Mouse (Mus musculus) left cerebral cortex, adult 2 months (tissue): Measurements from ENCODE around the gene Pdxp. TPM values are rescaled to one million over a fixed set of nuclear protein-coding genes. Genes with fewer than 3 reads are reported as not detected.

Experiments
- DNase-seq, 2 experiments: peaks; one replicate each; pipeline ENCODE4 v3.0.0; 2021 to 2022; ENCODE audit warnings: low spot score in 2 of 2, mixed read lengths in 1 of 2; ENCODE audit errors: extremely low spot score in 1 of 2
- H3K27ac ChIP-seq: fragments of 200-600 bp; 2 replicates; pipeline ENCODE4 v1.8.1; 2022
- H3K4me3 ChIP-seq: fragments of 200-600 bp; 2 replicates; pipeline ENCODE4 v1.8.1; 2022
- CTCF ChIP-seq: fragments of 200-600 bp; IDR thresholded peaks from 2 replicates; pipeline ENCODE4 v1.8.1; 2022; ENCODE audit warnings: antibody characterized with exemption, mild to moderate bottlenecking, moderate library complexity
- intact Hi-C: fragments of 180-260 bp; cut with DNase I; formaldehyde crosslinking; loops from one replicate; pipeline ENCODE4 v1.15.1; 2025
- total RNA-seq, 2 experiments: library from RNA; stranded (reverse); gene quantifications; 2 replicates each; pipeline ENCODE4 v1.2.3; 2021

Gene Pdxp
- total RNA-seq, 2 experiments from 2014 or later: 165 to 171 TPM

DNA sequence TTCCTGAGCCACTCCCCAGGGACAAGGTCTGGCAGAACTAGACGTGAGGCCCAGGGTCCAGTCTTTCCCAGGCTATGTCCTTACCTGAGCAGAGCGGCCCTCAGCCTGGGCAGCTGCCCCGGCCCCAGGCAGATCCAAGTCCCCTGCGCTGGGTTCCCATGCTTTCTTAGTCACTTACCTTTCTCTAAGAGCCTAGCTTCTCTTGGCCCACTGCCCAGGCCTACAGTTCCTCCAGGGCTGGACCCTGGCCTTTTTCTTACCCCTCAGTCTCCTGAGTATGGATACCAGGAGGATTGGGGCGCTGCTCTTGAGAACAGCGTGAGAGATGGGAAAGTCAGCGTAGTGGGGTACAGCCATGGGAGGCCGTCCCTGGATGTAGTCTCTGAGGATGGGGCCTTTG, 33.3 kb upstream of the Pdxp start:
- H3K27ac ChIP-seq: no peak overlapping the region
- TF ChIP-seq CTCF: no peak
- intact Hi-C loops: no loop called here
- H3K4me3 ChIP-seq: no peak overlapping the region
- DNase-seq: no peak

DNA sequence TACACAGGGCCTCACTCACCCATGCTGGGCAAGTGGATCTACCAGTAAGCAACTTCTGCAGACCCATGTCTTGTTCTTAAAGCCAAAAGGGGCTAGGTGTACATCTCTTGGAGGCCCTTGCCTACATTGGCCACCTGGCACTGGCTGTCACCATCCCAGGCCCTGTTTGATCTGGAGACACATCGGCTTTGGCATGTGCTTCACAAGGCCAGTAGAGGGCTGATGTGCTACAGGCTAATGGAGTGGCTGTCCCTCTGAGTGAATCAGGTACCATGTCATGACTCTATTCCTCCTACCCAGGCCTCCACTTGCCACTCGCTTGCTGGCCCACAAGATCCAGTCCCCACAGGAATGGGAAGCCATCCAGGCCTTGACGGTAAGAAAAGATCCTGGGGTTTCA, 31.9 kb upstream of the Pdxp start:
- H3K4me3 ChIP-seq: no peak overlapping the region
- intact Hi-C loops: no loop called here
- no peak overlapping the region for H3K27ac ChIP-seq
- no peak for DNase-seq
- no peak for TF ChIP-seq CTCF

DNA sequence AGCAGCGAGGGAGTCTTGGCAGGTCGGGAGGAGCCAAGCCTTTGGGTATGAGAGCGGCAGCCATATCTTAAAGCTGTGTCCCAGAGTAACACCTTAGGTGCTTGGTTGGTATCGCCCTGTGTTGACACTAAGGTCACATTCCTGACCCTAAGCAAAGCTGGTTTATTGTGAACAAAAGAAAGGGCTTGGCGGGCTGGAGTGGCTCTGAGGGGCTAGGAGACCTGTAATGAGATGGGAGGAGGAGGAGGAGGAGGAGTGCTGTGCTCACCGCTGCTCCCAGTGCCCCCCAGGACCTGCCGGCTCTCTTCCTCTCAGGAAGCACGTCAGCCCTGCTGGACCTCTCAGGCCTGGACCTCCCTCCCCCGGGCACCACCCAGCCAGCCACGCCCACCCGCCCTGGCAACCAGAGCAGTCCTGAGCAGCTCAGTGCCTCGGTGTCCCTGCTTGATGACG, 24.3 kb upstream of the Pdxp start:
- no peak for TF ChIP-seq CTCF
- Histone ChIP-seq H3K4me3 (no peak overlapping the region), H3K27ac (no peak overlapping the region)
- DNase-seq: no peak
- intact Hi-C loops: no loop called here

DNA sequence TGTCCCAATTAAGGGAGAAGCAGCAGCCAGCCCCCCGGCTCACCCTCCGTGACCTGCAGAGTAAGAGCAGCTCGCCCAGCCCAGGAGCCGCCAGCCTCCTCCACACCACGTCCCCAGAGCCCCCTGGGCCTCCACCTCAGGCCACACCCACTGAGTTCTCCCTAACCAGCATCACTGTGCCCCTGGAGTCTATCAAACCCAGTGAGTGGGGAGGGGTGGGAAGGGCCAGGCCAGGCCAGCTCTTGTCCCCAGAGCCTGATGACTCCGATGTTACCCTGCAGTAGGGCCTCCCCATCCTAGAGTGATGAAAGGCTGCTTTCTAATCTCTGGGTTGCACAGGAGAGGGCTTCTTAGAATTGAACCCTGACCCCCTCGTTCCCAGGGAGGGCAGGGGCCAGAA, 21.3 kb upstream of the Pdxp start:
- TF ChIP-seq CTCF: no peak
- no peak for DNase-seq
- Histone ChIP-seq H3K4me3 (no peak overlapping the region), H3K27ac (no peak overlapping the region)
- intact Hi-C loops: no loop called here

DNA sequence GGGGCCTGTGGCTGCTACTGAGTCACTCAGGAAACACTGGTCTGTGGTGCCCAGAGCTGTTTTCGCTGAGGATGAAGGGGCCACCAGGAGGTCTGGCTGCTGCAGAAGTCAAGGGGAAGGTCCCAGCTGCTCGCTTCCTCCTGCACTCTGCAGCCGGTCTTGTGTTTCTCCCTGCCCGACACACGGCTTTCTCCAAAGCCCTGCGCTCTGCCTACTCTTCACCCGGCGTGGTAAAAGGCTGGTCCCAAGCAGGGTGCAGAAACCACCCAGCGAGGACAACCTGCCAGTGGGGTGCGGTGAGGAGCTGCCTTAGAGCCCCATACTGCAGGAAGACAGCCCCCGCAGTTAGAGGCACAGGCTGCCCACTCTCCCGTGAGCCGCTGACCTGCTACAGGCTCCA, 19.0 kb upstream of the Pdxp start:
- 0 out of 2 replicates have a peak overlapping the region, but pooled peaks have one; percentile 15 for H3K27ac ChIP-seq
- intact Hi-C loops: no loop called here
- no peak for DNase-seq
- TF ChIP-seq CTCF: no peak
- no peak overlapping the region for H3K4me3 ChIP-seq

DNA sequence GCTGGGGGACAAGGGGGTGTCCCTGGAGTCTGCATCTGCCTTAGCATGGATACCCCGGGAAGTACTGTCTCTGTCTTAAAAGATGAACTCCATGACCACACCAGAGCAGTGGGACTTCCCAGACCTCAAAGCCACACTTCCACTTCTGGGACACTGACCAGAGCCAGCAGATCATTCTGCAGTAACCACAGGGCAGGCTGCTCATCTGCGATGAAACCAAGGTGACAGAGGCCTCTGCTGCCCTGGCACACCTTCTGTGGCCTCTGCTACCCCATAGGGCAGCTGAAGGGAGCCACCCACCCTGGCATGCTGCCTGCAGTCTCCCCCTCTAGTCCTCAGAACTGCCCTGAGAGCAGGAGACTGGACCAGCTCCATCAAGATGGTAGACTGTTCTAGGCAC, 18.0 kb upstream of the Pdxp start:
- Histone ChIP-seq H3K4me3 (no peak overlapping the region), H3K27ac (no peak overlapping the region)
- intact Hi-C loops: no loop called here
- no peak for DNase-seq
- TF ChIP-seq CTCF: no peak

DNA sequence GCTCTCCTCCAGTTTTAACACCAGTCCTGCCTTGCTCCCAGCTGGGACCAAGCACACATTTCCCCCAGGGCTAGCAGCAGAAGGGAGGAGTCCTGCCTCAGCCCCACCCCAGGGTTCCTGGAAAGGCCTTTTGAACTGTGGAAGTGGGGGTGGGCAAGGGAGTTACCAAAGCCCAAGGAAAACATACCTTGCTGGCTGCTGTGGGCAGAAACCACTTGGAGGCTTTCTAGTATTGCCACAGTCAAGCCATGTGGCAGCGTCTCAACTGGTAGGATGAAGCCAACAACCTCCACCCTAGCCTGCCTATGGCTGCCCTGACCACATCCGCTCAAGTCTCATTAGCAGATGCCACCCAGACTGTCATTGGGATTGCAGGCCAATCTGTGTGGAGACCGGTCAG, 17.6 kb upstream of the Pdxp start:
- intact Hi-C loops: no loop called here
- no peak for DNase-seq
- H3K27ac ChIP-seq: no peak overlapping the region
- TF ChIP-seq CTCF: no peak
- no peak overlapping the region for H3K4me3 ChIP-seq

DNA sequence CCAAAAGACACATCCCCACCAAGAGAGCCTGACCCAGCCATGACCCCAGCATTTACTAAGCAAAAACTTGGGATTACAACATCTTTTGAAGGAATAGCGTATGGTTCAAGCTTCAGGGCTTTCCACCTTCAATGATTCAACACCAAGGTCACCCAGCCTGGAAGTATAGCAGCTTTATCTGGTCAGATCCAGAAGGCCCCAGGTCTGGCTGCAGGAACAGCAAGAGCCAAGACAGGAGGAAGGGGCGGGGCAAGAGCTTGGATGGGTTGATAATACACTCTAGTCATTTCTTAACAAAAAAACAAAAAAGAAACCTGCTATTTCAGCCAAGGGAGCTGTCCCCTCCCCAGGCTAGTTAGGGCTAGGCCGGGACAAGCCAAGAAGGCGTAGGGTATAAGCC, 16.2 kb upstream of the Pdxp start:
- intact Hi-C loops: no loop called here
- no peak overlapping the region for H3K27ac ChIP-seq
- no peak for TF ChIP-seq CTCF
- H3K4me3 ChIP-seq: no peak overlapping the region
- DNase-seq: no peak

DNA sequence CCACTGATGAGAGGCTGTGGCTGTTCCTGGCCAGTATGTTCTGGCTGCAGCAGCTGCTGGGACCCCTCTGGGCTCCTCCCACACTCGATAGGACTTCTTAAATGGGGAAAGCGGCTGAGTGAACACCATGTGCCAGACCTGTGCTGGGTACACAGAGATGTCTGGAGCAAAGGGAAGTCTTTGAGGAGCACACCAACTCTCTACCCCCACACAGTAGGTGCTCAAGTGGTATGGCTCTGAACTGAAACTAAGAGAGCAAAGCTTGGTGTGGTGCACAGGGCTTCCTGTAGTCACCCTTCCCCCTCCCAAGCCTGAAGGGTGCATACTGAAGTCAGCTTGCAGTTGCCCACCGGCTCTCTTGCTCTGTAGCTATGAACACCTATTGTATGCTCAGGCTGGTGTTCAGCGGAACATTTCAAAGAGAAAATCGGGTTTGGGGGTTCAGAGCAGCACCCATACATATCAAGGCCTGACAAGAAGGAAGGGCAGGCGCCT, 15.2 kb upstream of the Pdxp start:
- no peak for DNase-seq
- Histone ChIP-seq H3K27ac (no peak overlapping the region), H3K4me3 (no peak overlapping the region)
- intact Hi-C loops: no loop called here
- no peak for TF ChIP-seq CTCF

DNA sequence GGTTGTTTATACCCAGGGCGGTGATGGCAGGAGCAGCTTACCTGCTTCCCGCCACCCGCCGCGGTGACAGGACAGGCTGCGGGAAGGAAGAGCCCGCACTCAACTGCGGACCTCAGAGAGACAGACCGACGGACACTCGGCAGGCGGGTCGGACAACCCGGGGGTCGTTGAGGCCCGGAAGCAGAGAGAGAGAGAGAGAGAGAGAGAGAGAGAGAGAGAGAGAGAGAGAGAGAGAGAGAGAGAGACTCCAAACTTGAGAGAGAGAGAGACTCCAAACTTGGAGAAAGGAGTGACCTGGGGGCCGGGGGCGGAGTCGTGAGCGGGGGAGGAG, 14.3 kb upstream of the Pdxp start, which contains the start of gene Gm49510:
Gene Gm49510 (plus strand): TSS at position 259 of the 331 bp plus-strand sequence.
- TF ChIP-seq CTCF: no peak
- Histone ChIP-seq H3K4me3 (peak within 1 kb of the TSS; percentile 64), H3K27ac (peak within 1 kb of the TSS; percentile 91)
- intact Hi-C loops: no loop called here
- DNase-seq: no peak

DNA sequence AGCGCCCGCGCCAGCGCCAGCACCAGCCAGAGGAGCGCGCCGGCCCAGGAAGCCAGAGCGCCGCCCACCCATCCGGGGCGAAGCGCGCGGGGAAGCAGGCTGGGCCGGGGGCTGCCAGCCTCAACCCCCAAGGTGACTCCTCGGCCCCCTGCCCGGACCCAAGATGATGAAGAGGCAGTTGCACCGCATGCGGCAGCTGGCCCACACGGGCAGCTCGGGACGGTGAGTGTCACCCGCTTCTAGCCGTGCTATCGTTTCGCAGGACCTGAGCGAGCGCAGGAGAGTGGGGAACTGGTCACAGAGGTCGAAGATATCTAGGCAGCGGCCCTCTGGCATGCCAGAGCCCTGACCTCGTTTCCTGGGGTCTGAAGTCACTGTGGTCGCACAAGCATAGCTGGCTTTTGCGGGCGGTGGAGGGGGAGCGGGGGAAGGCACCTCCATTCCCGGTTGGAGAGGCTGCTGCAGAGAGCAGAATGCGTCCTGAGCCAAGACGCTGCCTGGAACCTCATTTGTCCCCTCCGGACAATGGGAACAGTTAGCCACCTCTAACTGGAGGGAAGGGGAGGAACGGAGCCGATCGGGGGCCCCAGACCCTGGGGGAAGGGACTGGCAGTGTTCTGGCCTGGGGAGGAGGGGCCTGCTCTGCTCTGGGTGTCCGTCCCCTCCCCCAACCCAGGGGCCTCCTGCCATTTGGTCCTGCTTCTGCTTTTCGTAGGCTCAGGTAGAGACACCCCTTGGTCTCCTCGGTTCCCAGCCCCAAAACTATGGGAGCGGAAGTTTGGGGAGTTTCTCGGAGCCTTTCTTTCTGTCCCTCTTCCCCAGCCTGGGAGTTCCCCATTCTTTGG, 13.8 kb upstream of the Pdxp start, which contains the start of gene Sh3bp1:
Gene Sh3bp1 (plus strand): TSS at position 29 of the 845 bp plus-strand sequence.
- TF ChIP-seq CTCF: no peak
- DNase-seq: peak; percentile 62 to 64
- intact Hi-C loops: no loop called here
- H3K27ac ChIP-seq: peak within 1 kb of the TSS; percentile 91
- H3K4me3 ChIP-seq: peak within 1 kb of the TSS; percentile 64

DNA sequence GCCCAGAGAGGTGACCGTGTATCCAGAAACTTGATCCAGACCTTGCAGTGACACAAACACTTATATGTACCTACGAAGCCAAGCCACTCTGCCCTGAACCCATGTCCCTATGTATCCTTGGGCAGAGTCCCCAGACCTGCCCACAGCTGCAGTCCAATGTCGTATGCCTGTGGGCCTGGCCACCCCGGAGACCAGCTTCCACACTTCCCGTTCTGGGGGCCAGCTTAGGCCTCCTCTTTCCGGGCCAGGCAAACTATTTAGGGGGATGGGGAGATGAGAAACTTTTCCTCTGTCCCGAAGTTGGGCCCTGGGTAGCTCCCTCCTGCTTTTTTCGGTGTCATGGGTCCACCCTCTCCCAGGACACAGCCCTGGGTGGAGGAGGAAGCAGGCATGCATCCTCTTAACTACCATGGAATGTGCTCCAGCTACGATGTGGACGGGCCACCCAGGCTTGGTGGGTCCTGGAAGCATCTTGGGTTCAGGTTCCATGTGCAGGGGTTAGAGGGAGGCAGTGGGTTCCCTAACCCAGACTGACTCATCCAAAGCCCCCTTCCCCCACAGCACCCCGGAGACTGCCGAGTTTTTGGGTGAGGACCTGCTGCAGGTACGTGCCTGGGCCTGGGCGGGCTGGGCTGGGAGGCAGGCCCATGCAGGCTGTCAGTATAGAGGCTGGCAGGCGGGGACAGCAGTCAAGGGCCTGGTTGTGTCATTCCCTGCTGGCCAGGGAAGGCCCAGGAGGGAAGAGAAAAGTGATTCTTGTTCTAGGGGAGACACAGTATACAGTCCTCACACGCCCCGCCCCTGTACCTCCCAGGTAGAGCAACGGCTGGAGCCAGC, 12.9 kb upstream of the Pdxp start:
- intact Hi-C loops: no loop called here
- no peak for TF ChIP-seq CTCF
- Histone ChIP-seq H3K4me3 (peak overlapping the region; percentile 64), H3K27ac (peak overlapping the region; percentile 91; the same call in 1 of the 2 replicates)
- DNase-seq: no peak
